Comparison of ENCODE assay signal across 8 mouse cellular contexts in genomic region chr6:118195108-118195507, GRCm38 (mm10). TPM values are rescaled to one million over a fixed set of nuclear protein-coding genes. Genes with fewer than 3 reads are reported as not detected.
DNase-seq lines count a peak whose midpoint lies in the region; ATAC-seq and TF ChIP-seq lines count a peak whose summit lies in the region.

No protein-coding gene starts in this region.

- 27% methylated on average over 8 of the region's 8 CpGs for WGBS in heart, embryonic 11.5 days (ENCODE audit: insufficient replicate concordance)
- 33% methylated on average over 8 of the region's 8 CpGs for WGBS in embryonic facial prominence, embryonic 10.5 days
- WGBS in midbrain, postnatal 0 days: 30% methylated on average over 8 of the region's 8 CpGs

- H3K9me3 ChIP-seq in heart, embryonic 11.5 days (replicated peaks; ENCODE audit: control insufficient read depth, low read length): no peaks in the 10 kb centered on the region
- H3K9me3 ChIP-seq in embryonic facial prominence, embryonic 10.5 days: no peaks in the 10 kb centered on the region
- H3K9me3 ChIP-seq in midbrain, postnatal 0 days (ENCODE audit: low read length): no peaks in the 10 kb centered on the region

- intact Hi-C loops in left cerebral cortex, adult 2 months (cut with DNase I): loop anchor here (2.0 kb wide), 1 partner anchor 184 kb away; no protein-coding TSS in a partner anchor

- peaks cover 71% of the 10 kb centered on the region for H3K27me3 ChIP-seq in heart, embryonic 11.5 days (ENCODE audit: control insufficient read depth, insufficient read depth, low read length)
- peaks cover 89% of the 10 kb centered on the region for H3K27me3 ChIP-seq in embryonic facial prominence, embryonic 10.5 days (replicated peaks; ENCODE audit: low read depth, poor library complexity, severe bottlenecking)
- peaks cover 29% of the 10 kb centered on the region for H3K27me3 ChIP-seq in midbrain, postnatal 0 days (ENCODE audit: insufficient read depth, low read length)

- no peaks in the 10 kb centered on the region for H3K36me3 ChIP-seq in heart, embryonic 11.5 days (ENCODE audit: control insufficient read depth, insufficient read depth, low read length)
- no peaks in the 10 kb centered on the region for H3K36me3 ChIP-seq in embryonic facial prominence, embryonic 10.5 days (replicated peaks)
- no peaks in the 10 kb centered on the region for H3K36me3 ChIP-seq in midbrain, postnatal 0 days (ENCODE audit: insufficient read depth, low read length)

- H3K9ac ChIP-seq in heart, embryonic 11.5 days (ENCODE audit: low read depth, low read length): no peak overlapping the region
- no peak overlapping the region for H3K9ac ChIP-seq in midbrain, postnatal 0 days (replicated peaks; ENCODE audit: low read length, poor library complexity, severe bottlenecking)

- no peak overlapping the region for H3K4me3 ChIP-seq in heart, embryonic 11.5 days (ENCODE audit: low read depth, low read length)
- H3K4me3 ChIP-seq in embryonic facial prominence, embryonic 10.5 days: no peak overlapping the region
- H3K4me3 ChIP-seq in left cerebral cortex, adult 2 months: no peak overlapping the region
- H3K4me3 ChIP-seq in midbrain, postnatal 0 days (ENCODE audit: low read depth, low read length): no peak overlapping the region

- peak; percentile 74 for TF ChIP-seq CTCF in left cerebral cortex, adult 2 months (IDR thresholded peaks at IDR 0.05)
- peak; percentile 93 for TF ChIP-seq CTCF in midbrain, postnatal 0 days (IDR thresholded peaks at IDR 0.05)

- no peak overlapping the region for H3K4me2 ChIP-seq in heart, embryonic 11.5 days
- H3K4me2 ChIP-seq in midbrain, postnatal 0 days (ENCODE audit: low read depth, low read length, poor library complexity, severe bottlenecking): peak overlapping the region; percentile 20; the same call in 1 of the 2 replicates

- H3K27ac ChIP-seq in heart, embryonic 11.5 days (ENCODE audit: low read depth, low read length): no peak overlapping the region
- H3K27ac ChIP-seq in embryonic facial prominence, embryonic 10.5 days (replicated peaks): no peak overlapping the region
- H3K27ac ChIP-seq in left cerebral cortex, adult 2 months: no peak overlapping the region
- no peak overlapping the region for H3K27ac ChIP-seq in midbrain, postnatal 0 days (ENCODE audit: low read depth, low read length)

- H3K4me1 ChIP-seq in heart, embryonic 11.5 days (ENCODE audit: control insufficient read depth, insufficient read depth, low read length): no peaks in the 10 kb centered on the region
- peaks cover 22% of the 10 kb centered on the region for H3K4me1 ChIP-seq in embryonic facial prominence, embryonic 10.5 days
- H3K4me1 ChIP-seq in midbrain, postnatal 0 days (ENCODE audit: insufficient read depth, low read length): no peaks in the 10 kb centered on the region

- DNase-seq in heart, adult 18-20 months: peak; percentile 51 to 67
- DNase-seq in ZHBTc4 (ENCODE audit: low read depth, low spot score): peak; percentile 37
- peak; percentile 49 for DNase-seq in embryonic facial prominence, embryonic 10.5 days (ENCODE audit: low spot score)
- DNase-seq in left cerebral cortex, adult 2 months (ENCODE audit: extremely low spot score in 1 of 2, low spot score in 2 of 2): peak; percentile 51 to 52
- DNase-seq in midbrain, postnatal 0 days (ENCODE audit: low spot score): peak; percentile 86
- DNase-seq in c-Kit-positive CD71-positive TER-119-positive erythroid progenitor cells, embryonic 14.5 days (ENCODE audit: low spot score): no peak

- ATAC-seq in heart, embryonic 11.5 days (replicated peaks; ENCODE audit: insufficient number of reproducible peaks, low FRiP score, low TSS enrichment): no peak
- ATAC-seq in hematopoietic stem cell, adult 5-6 weeks (replicated peaks in 1 of 2; ENCODE audit: insufficient read depth in 1 of 2, low FRiP score in 2 of 2, low TSS enrichment in 1 of 2, low read depth in 1 of 2, poor library complexity in 2 of 2, severe bottlenecking in 2 of 2): 0 out of 4 replicates have a peak, but pooled peaks have one; percentile 17 to 29
- ATAC-seq in midbrain, postnatal 0 days (ENCODE audit: low FRiP score): peak; percentile 53; the same call in 1 of the 2 replicates

RNA-seq across cellular contexts. Expression of gene Ret, which starts 2.4 kb away (rescaled TPM):
- total RNA-seq in heart, adult 18-20 months (2021): 1 to 10 TPM; 3.3 to 5.3 TPM
- 0.04 and 0.20 TPM in 2 replicates for polyA plus RNA-seq in heart, embryonic 11.5 days (2014; fragmentation: Nextera tagmentation; extraction: Ambion mirVana)
- 1.2 and 3.1 TPM in 2 replicates for polyA plus RNA-seq in embryonic facial prominence, embryonic 10.5 days (2016; fragmentation: Nextera tagmentation; extraction: Ambion mirVana)
- not detected in 2 replicates for total RNA-seq in hematopoietic stem cell, adult 5-6 weeks (2017)
- 1 to 10 TPM; 3.4 to 5.2 TPM for total RNA-seq in left cerebral cortex, adult 2 months (2021)
- total RNA-seq in midbrain, postnatal 0 days (2014; rRNA removed): 24.6 and 27.1 TPM in 2 replicates
- polyA plus RNA-seq in midbrain, postnatal 0 days (2015; fragmentation: Nextera tagmentation; extraction: Ambion mirVana): 7.1 and 8.5 TPM in 2 replicates

RNA-seq across cellular contexts. Expression of gene Csgalnact2, which starts 56.2 kb away (rescaled TPM):
- 10 to 100 TPM; 17.5 to 17.9 TPM for total RNA-seq in heart, adult 18-20 months (2021)
- 10.2 and 12.8 TPM in 2 replicates for polyA plus RNA-seq in heart, embryonic 11.5 days (2014; fragmentation: Nextera tagmentation; extraction: Ambion mirVana)
- 6.6 TPM in 2 replicates for polyA plus RNA-seq in embryonic facial prominence, embryonic 10.5 days (2016; fragmentation: Nextera tagmentation; extraction: Ambion mirVana)
- 77.9 and 79.5 TPM in 2 replicates for total RNA-seq in hematopoietic stem cell, adult 5-6 weeks (2017)
- total RNA-seq in left cerebral cortex, adult 2 months (2021): 10 to 100 TPM; 12.3 to 13.4 TPM
- total RNA-seq in midbrain, postnatal 0 days (2014; rRNA removed): 13.0 and 15.8 TPM in 2 replicates
- polyA plus RNA-seq in midbrain, postnatal 0 days (2015; fragmentation: Nextera tagmentation; extraction: Ambion mirVana): 10.8 and 11.0 TPM in 2 replicates
